Mouse (Mus musculus): ENCODE data around the gene Styxl1.

Gene Styxl1

DNA sequence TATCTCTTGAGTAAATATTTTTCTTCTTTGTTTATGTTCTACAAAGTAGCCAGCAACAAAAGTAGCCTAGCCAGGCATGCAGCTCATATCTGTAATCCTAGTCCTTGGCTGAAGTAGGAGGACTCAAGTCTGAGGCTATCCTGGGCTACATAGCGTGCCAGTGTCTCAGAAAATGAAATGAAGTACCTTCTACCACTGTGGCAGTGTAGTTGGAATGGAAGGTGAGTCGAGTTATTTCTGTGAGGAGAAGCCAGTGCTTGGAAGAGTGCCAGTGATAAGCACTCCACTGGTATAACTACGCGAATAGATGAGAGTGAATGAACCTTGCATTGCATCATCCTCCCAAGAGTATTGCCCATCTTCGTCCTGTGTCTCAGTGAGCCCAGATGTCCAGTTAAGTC lies 80.5 kb downstream of the Styxl1 start:
- no peak for DNase-seq (ENCODE audit: low spot score)

Data from retina, embryonic 14.5 days (tissue).